Mouse (Mus musculus) liver, embryonic 11.5 days (tissue): ENCODE measurements around the gene Tbc1d17. TPM values are rescaled to one million over a fixed set of nuclear protein-coding genes. Genes with fewer than 3 reads are reported as not detected.

ENCODE experiments used
- ATAC-seq: fragments of 200-750 bp; cut with Nextera tagmentation; replicated peaks from 2 replicates; pipeline ENCODE4 v1.8.0; 2017; ENCODE audit warnings: moderate number of reproducible peaks, mild to moderate bottlenecking, moderate TSS enrichment, moderate library complexity; ENCODE audit not compliant: low FRiP score
- DNase-seq: peaks from one replicate; pipeline ENCODE4 v3.0.0-alpha.2; 2017; ENCODE audit warnings: low spot score
- H3K27ac ChIP-seq: fragments of 300-500 bp; sonication (generic); 2 replicates; pipeline ENCODE4 v1.5.1; 2014; ENCODE audit warnings: mild to moderate bottlenecking, low read depth, low read length, control low read depth
- H3K27me3 ChIP-seq: fragments of 300-500 bp; sonication (generic); replicated peaks from 2 replicates; pipeline ENCODE4 v1.6.1; 2014; ENCODE audit warnings: low read length, mixed read lengths; ENCODE audit not compliant: control insufficient read depth, insufficient read depth
- H3K36me3 ChIP-seq: fragments of 300-500 bp; sonication (generic); 2 replicates; pipeline ENCODE4 v1.6.1; 2014; ENCODE audit warnings: mild to moderate bottlenecking, low read length, moderate library complexity, mixed read lengths; ENCODE audit not compliant: control insufficient read depth, insufficient read depth
- H3K4me1 ChIP-seq: fragments of 300-500 bp; sonication (generic); replicated peaks from 2 replicates; pipeline ENCODE4 v1.6.1; 2014; ENCODE audit warnings: low read length, mixed read lengths; ENCODE audit not compliant: control insufficient read depth, insufficient read depth
- H3K4me2 ChIP-seq: fragments of 300-500 bp; sonication (generic); 2 replicates; pipeline ENCODE4 v1.6.1; 2014; ENCODE audit warnings: mild to moderate bottlenecking, control low read depth, moderate library complexity
- H3K4me3 ChIP-seq: fragments of 300-500 bp; sonication (generic); 2 replicates; pipeline ENCODE4 v1.5.1; 2014; ENCODE audit warnings: low read depth, low read length, control low read depth
- H3K9ac ChIP-seq: fragments of 300-500 bp; sonication (generic); 2 replicates; pipeline ENCODE4 v1.6.1; 2014; ENCODE audit warnings: low read depth, low read length, control low read depth
- H3K9me3 ChIP-seq: fragments of 300-500 bp; sonication (generic); 2 replicates; pipeline ENCODE4 v1.6.1; 2016; ENCODE audit warnings: low read length, inconsistent platforms, mixed read lengths; ENCODE audit not compliant: control insufficient read depth
- WGBS: fragments of 180-500 bp; shearing (Covaris S2); extraction: QIAGEN DNeasy Blood & Tissue Kit; methylation state at CpG from one replicate; pipeline ENCODE4 v1.1.7; 2014; 5-methylcytosine and 5-hydroxymethylcytosine counted together
- polyA plus RNA-seq: library from polyadenylated mRNA; unstranded; fragments of >200 nt; fragmentation: Nextera tagmentation; extraction: Ambion mirVana; gene quantifications from 2 replicates; pipeline ENCODE4 v1.2.1, GENCODE M21; 2014

Tbc1d17 gene
- polyA plus RNA-seq, 1 experiment from 2014 or later = 53.3 TPM

- Histone ChIP-seq H3K9me3 (no peaks in the 10 kb centered on the region), H3K27ac (no peak overlapping the region), H3K4me3 (no peak overlapping the region), H3K36me3 (peaks cover 35% of the 10 kb centered on the region), H3K4me2 (no peak overlapping the region), H3K9ac (no peak overlapping the region), H3K27me3 (no peaks in the 10 kb centered on the region), H3K4me1 (no peaks in the 10 kb centered on the region)
- 78% methylated on average over 4 of the region's 4 CpGs for WGBS
- ATAC-seq = no peak
- no peak for DNase-seq
Measured at GRCm38 (mm10) chr7:44832763-44833162, 16.1 kb downstream of the Tbc1d17 start.

- no peak overlapping the region for H3K4me2 ChIP-seq
- 88% methylated on average over 5 of the region's 5 CpGs for WGBS
- no peaks in the 10 kb centered on the region for H3K27me3 ChIP-seq
- ATAC-seq (no peak), DNase-seq (no peak)
- no peak overlapping the region for H3K9ac ChIP-seq
- H3K9me3 ChIP-seq = no peaks in the 10 kb centered on the region
- no peak overlapping the region for H3K4me3 ChIP-seq
- H3K36me3 ChIP-seq = peaks cover 44% of the 10 kb centered on the region
- peaks cover 9% of the 10 kb centered on the region for H3K4me1 ChIP-seq
- no peak overlapping the region for H3K27ac ChIP-seq
Measured at GRCm38 (mm10) chr7:44828706-44829105, 20.2 kb downstream of the Tbc1d17 start.

- 85% methylated on average over 3 of the region's 3 CpGs for WGBS
- Histone ChIP-seq H3K27me3 (no peaks in the 10 kb centered on the region), H3K36me3 (peaks cover 44% of the 10 kb centered on the region)
Measured at GRCm38 (mm10) chr7:44826771-44827170, 22.1 kb downstream of the Tbc1d17 start.

GRCm38 (mm10) chr7:44824872-44825271, 24.0 kb downstream of the Tbc1d17 start:
- Histone ChIP-seq H3K4me1 (peaks cover 43% of the 10 kb centered on the region), H3K27me3 (no peaks in the 10 kb centered on the region), H3K9ac (no peak overlapping the region), H3K4me3 (no peak overlapping the region), H3K36me3 (peaks cover 34% of the 10 kb centered on the region), H3K4me2 (no peak overlapping the region), H3K9me3 (no peaks in the 10 kb centered on the region), H3K27ac (no peak overlapping the region)
- WGBS = 25% methylated on average over 3 of the region's 3 CpGs
- DNase-seq = peak; percentile 59
- peak; percentile 51; the same call in 1 of the 2 replicates for ATAC-seq

More at GRCm38 (mm10) chr7:44826771-44827170, 22.1 kb downstream of the Tbc1d17 start:
- Histone ChIP-seq H3K4me1 (peaks cover 24% of the 10 kb centered on the region), H3K9me3 (no peaks in the 10 kb centered on the region), H3K9ac (no peak overlapping the region), H3K4me2 (no peak overlapping the region), H3K27ac (no peak overlapping the region), H3K4me3 (no peak overlapping the region)
- DNase-seq (no peak), ATAC-seq (no peak)

- Histone ChIP-seq H3K4me2 (no peak overlapping the region), H3K27me3 (no peaks in the 10 kb centered on the region), H3K4me1 (peaks cover 56% of the 10 kb centered on the region), H3K4me3 (no peak overlapping the region), H3K27ac (no peak overlapping the region), H3K9ac (no peak overlapping the region), H3K9me3 (no peaks in the 10 kb centered on the region), H3K36me3 (peaks cover 22% of the 10 kb centered on the region)
- 40% methylated on average over 7 of the region's 7 CpGs for WGBS
- DNase-seq (no peak), ATAC-seq (no peak)
Measured at GRCm38 (mm10) chr7:44823409-44823808, 25.5 kb downstream of the Tbc1d17 start.

- DNase-seq (peak; percentile 28), ATAC-seq (no peak)
- Histone ChIP-seq H3K27me3 (no peaks in the 10 kb centered on the region), H3K36me3 (peaks cover 20% of the 10 kb centered on the region), H3K27ac (no peak overlapping the region), H3K9me3 (no peaks in the 10 kb centered on the region), H3K4me1 (peaks cover 67% of the 10 kb centered on the region), H3K4me3 (no peak overlapping the region), H3K9ac (no peak overlapping the region), H3K4me2 (no peak overlapping the region; the same call in 1 of the 2 replicates)
- WGBS = 70% methylated on average over 7 of the region's 7 CpGs
Measured at GRCm38 (mm10) chr7:44821666-44822448, 27.0 kb downstream of the Tbc1d17 start.

- 79% methylated on average over 3 of the region's 3 CpGs for WGBS
- peaks cover 67% of the 10 kb centered on the region for H3K4me1 ChIP-seq
Measured at GRCm38 (mm10) chr7:44820525-44820924, 28.4 kb downstream of the Tbc1d17 start.

GRCm38 (mm10) chr7:44819863-44820262, 29.0 kb downstream of the Tbc1d17 start:
- WGBS = 57% methylated on average over 5 of the region's 5 CpGs
- peak overlapping the region; percentile 88 for H3K4me3 ChIP-seq
- peak; percentile 27 for DNase-seq

More at GRCm38 (mm10) chr7:44820525-44820924, 28.4 kb downstream of the Tbc1d17 start:
- Histone ChIP-seq H3K27ac (no peak overlapping the region), H3K27me3 (no peaks in the 10 kb centered on the region), H3K4me2 (peak overlapping the region; percentile 99), H3K9ac (peak overlapping the region; percentile 23; the same call in 1 of the 2 replicates), H3K4me3 (no peak overlapping the region), H3K36me3 (peaks cover 18% of the 10 kb centered on the region), H3K9me3 (no peaks in the 10 kb centered on the region)
- ATAC-seq = no peak
- no peak for DNase-seq

GRCm38 (mm10) chr7:44819391-44819790, 29.5 kb downstream of the Tbc1d17 start:
- ATAC-seq = no peak
- no peak for DNase-seq
- H3K27me3 ChIP-seq = no peaks in the 10 kb centered on the region
- H3K27ac ChIP-seq = peak overlapping the region; percentile 2
- peaks cover 11% of the 10 kb centered on the region; the same call in 1 of the 2 replicates for H3K36me3 ChIP-seq
- 83% methylated on average over 2 of the region's 2 CpGs for WGBS
- peak overlapping the region; percentile 49 for H3K9ac ChIP-seq
- peak overlapping the region; percentile 88 for H3K4me3 ChIP-seq
- H3K4me1 ChIP-seq = peaks cover 68% of the 10 kb centered on the region
- no peaks in the 10 kb centered on the region for H3K9me3 ChIP-seq
- peak overlapping the region; percentile 99 for H3K4me2 ChIP-seq

More at GRCm38 (mm10) chr7:44819863-44820262, 29.0 kb downstream of the Tbc1d17 start:
- Histone ChIP-seq H3K4me1 (peaks cover 71% of the 10 kb centered on the region), H3K9me3 (no peaks in the 10 kb centered on the region), H3K36me3 (peaks cover 14% of the 10 kb centered on the region; the same call in 1 of the 2 replicates), H3K4me2 (peak overlapping the region; percentile 99), H3K27me3 (no peaks in the 10 kb centered on the region), H3K9ac (peak overlapping the region; percentile 49), H3K27ac (peak overlapping the region; percentile 2)
- no peak for ATAC-seq
